Mouse (Mus musculus): Measurements from ENCODE around the gene Zfpl1.

Gene Zfpl1

GRCm38 (mm10) chr19:6101186-6101585, 16.4 kb upstream of the Zfpl1 start:
- DNase-seq (ENCODE audit: low read depth in 2 of 2, low spot score in 2 of 2): no peak

DNA sequence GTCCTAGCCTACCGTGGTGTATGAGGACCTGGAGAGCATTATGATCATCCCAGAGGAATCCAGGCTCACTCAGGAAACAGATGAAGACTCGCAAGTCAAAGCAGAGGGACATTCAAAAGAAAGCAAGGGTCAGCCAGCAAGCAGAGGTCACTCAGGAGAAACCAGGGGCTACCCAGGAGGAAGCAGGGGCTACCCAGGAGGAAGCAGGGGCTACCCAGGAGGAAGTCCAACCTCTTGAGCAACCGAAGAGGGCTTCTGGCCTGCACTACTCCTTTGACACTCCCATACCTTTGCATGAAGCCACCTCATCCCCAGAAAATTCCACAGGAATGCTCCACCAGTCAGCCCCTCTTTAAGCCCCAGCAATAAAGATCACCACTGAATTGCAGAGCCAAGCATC, 13.1 kb upstream of the Zfpl1 start:
- DNase-seq (ENCODE audit: low read depth in 2 of 2, low spot score in 2 of 2): no peak

- no peak for DNase-seq (ENCODE audit: low read depth in 2 of 2, low spot score in 2 of 2)
Observed at GRCm38 (mm10) chr19:6094119-6094518, 9.4 kb upstream of the Zfpl1 start, which contains the start of gene AC131692.1. TSS of gene AC131692.1 (plus strand) at chr19:6094419.

DNA sequence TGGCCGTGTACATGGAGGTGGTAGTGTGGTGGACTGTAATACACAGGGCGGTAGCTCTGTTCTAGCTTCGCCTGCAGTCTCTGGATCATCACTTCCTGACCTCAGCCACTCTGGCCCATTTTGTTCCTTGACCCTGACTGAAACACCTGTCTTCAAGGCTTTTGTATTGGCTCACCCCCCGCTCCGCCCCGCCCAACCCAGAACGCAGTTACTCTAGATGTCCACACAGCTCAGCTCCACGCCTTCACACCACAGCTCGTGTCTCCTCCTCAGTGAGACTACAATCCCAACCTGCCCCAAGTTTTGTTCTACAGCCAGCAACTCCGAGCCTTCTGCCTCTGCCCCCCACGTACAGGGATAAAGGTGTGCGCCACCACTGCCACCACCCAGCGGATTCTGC, 4.1 kb upstream of the Zfpl1 start:
- DNase-seq (ENCODE audit: low read depth in 2 of 2, low spot score in 2 of 2): no peak

- DNase-seq (ENCODE audit: low read depth in 2 of 2, low spot score in 2 of 2): peak in 1 of 2 experiments; percentile 40
Observed at GRCm38 (mm10) chr19:6085417-6085879, 692 bp upstream of the Zfpl1 start.

DNA sequence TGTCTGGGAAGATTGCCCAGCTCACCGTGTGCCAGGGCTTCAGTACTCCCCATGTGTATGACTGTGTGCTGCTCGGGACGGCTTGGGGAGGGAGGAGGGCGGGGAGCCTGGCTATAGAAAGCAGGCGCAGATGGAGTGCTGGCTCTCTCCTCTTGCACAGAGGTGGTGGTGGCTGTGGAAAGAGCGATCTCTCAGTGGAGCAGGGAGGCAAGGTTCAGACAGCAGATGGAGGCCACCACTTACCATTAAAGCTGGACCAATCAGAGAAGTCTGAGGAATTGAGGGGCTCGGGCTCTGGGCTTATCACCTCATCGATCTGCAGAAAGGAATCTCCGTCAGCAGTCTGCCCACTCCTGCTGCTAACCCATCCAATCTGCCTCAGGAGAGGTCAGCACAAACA, 2.6 kb downstream of the Zfpl1 start, which contains the start of gene Gm28374:
Gm28374 (minus strand) TSS at position 101 of the 400 bp plus-strand sequence.
- no peak for DNase-seq (ENCODE audit: low read depth in 2 of 2, low spot score in 2 of 2)

DNA sequence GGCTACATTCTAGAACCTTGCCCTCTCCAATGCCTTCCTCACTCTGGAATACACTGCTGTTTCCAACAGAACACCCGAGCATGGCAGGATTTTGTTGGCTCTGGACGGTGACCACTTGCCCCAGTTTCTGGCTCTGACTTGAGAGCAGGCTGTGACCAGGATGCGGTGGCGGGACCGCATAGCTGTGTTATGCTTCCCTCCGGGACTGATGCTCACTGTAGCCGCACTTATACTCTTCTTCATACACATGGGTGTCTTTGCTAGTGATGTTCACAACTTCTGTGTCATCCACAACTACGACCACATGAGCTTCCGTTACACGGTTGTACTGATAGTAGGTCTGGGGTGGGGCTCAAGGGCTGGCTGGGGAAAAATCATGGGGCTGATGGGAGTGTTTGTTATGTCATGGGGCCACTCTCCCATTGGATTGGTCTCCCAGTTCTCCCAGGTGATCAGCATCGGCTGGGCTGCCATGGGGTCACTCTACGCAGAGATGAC, 4.7 kb downstream of the Zfpl1 start, which contains the start of gene Tmem262:
Tmem262 (plus strand) TSS at position 51 of the 498 bp plus-strand sequence.
- DNase-seq (ENCODE audit: low read depth in 2 of 2, low spot score in 2 of 2): no peak

DNA sequence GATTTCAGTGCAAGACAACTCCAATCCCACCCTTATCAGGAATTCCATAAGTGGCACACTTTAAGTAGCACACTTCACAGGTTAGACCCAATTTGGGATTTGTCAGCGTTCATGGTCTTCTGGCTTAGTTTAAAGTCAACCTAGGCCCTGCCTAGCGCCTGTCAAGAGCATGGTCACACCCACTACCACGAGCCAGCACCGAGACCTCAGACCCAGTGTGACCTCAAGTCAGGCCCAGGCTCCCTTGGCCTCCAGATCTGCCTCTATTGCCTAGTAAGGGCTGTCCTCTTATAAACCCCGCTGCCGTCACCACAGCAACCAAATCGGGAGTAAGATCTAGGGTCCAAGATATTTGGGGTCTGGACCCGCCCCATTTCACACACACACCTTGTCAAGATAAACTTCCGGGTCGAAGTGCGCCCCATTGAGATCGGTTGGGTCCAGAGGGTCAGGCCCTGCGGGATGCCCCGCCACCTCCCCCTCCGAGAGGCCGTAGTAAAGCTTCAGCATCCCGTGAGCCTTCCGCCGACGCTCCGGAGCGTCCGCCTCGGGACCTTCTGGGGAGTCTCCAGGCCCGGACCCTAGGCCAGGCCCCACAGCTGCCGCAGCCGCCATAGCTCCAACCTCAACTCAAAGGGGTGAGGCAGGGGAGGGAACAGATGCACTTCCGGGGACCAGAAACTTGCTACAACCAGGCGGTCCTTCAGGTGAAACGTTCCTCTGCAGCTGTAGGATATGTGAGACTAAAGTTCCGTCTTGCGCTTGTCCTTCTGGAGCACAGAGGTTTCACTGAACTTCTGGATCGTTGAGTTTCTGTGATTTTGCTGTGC, 8.0 kb downstream of the Zfpl1 start, which contains the start of gene Vps51:
Vps51 (minus strand) TSS at position 668 of the 830 bp plus-strand sequence.
- DNase-seq (ENCODE audit: low read depth in 2 of 2, low spot score in 2 of 2): peak; percentile 78 to 85

- no peak for DNase-seq (ENCODE audit: low read depth in 2 of 2, low spot score in 2 of 2)
Observed at GRCm38 (mm10) chr19:6073889-6074288, 10.9 kb downstream of the Zfpl1 start.

GRCm38 (mm10) chr19:6071261-6071660, 13.5 kb downstream of the Zfpl1 start:
- no peak for DNase-seq (ENCODE audit: low read depth in 2 of 2, low spot score in 2 of 2)

DNA sequence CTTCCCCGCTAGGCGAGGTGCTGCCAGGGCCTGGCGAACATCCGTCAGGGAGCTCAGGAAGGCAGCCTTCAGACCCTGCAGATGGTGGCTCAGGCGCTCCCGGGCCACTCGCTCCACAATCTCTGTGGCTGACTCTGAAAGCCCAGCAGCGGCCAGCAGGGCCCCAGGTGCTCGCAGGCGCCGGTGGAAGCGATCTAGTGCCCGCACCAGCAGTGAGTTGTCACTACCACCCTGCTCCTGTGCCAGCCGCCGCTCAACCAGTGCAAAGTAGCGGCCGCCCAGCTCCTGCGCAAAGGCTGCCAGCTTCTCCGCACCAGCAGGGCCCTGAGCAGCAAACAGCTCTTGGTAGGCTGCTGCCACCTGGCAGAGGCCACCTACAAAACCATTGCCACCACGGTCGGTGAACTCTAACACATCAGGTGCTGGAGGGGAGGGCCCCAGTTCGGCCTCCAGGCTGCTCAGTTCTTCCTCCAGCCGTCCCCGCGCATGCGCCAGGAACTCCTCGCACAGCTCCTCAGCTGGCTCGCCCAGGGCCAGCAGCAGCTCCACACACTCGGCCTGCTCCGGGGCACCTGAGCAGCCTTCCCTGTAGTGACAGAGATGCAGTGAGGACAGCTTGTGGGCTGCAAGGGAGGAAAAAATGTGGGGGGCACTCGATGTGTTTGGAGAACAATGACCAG, 14.0 kb downstream of the Zfpl1 start:
- no peak for DNase-seq (ENCODE audit: low read depth in 2 of 2, low spot score in 2 of 2)

GRCm38 (mm10) chr19:6069851-6070250, 14.9 kb downstream of the Zfpl1 start:
- no peak for DNase-seq (ENCODE audit: low read depth in 2 of 2, low spot score in 2 of 2)

DNA sequence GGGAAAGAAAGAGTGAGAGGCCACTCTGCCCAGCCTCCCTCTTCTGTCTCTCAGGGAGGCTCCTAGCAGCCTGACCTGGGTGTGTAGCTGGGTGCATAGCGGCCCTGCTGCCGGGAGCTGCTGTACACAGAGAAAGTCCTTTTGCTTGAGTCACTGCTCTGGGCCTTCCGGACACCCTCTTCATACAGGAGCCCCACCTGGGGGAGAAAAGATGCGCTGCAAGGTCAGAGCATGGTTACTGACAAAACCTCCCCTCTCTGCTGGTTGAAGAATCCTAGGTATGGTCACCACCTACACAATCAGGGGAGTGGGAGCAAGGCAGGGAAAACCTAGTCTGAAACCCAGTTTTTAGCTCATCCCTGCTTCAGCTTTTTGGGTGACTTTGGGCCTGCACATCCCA, 15.8 kb downstream of the Zfpl1 start:
- DNase-seq (ENCODE audit: low read depth in 2 of 2, low spot score in 2 of 2): peak in 1 of 2 experiments; percentile 19

DNA sequence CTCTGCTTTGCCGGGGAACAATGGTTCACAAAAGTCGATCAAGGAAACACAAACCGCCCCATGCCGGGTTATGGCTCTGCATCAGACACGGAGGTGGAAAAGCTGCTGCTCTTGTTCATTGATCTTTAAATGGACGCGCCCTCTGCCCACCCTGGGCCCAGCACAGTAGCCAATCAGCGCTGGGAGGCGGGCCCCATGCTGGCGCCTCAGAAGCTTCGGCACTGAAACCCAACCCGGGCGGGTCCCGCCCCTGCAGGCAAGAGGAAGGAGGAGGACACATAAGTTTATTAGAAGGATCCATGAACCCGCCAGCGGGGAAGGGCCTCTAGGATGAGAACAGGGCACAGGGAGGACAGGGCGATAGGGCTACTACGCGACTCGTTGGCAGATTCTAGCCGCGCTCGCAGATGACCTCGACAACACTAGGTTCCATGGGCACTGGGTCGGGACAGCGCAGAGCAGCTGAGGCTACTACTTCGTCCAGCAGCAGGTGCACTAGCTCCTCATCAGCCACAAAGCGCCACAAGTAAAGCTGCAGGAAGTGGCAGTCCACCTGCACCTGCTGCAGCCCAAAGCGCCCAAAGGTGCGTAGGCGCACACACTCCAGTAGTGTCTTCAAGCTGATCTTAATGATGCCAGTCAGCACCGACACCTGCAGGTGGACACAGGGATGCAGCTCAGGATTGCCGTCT, 16.9 kb downstream of the Zfpl1 start, which contains the start of gene Tm7sf2:
Tm7sf2 (minus strand) TSS at position 650 of the 692 bp plus-strand sequence.
- peak; percentile 84 to 85 for DNase-seq (ENCODE audit: low read depth in 2 of 2, low spot score in 2 of 2)

GRCm38 (mm10) chr19:6067011-6067723, 17.6 kb downstream of the Zfpl1 start:
- peak; percentile 79 to 89 for DNase-seq (ENCODE audit: low read depth in 2 of 2, low spot score in 2 of 2)

DNA sequence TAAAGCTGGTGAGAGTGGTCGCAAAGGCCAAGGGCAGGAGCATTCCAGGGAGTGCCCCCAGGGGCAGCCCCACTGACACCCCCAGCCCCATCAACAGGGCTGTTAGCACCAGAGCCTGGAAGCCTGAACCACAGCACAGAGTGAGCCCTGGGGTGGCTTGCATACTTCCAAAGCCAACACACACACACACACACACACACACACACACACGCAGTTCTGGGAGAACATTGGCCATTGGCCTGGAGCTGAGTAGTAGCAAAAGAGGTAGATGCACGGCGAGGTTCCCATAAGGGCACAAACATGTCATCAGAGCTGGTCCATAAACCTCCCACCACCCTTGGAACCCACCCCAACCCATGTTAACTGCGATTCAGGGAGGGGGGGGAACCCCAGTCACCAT, 18.2 kb downstream of the Zfpl1 start:
- DNase-seq (ENCODE audit: low read depth in 2 of 2, low spot score in 2 of 2): no peak

GRCm38 (mm10) chr19:6063081-6063480, 21.7 kb downstream of the Zfpl1 start:
- DNase-seq (ENCODE audit: low read depth in 2 of 2, low spot score in 2 of 2): no peak

GRCm38 (mm10) chr19:6062418-6062817, 22.3 kb downstream of the Zfpl1 start:
- no peak for DNase-seq (ENCODE audit: low read depth in 2 of 2, low spot score in 2 of 2)

GRCm38 (mm10) chr19:6061641-6062302, 23.0 kb downstream of the Zfpl1 start:
- DNase-seq (ENCODE audit: low read depth in 2 of 2, low spot score in 2 of 2): peak; percentile 35 to 36

DNA sequence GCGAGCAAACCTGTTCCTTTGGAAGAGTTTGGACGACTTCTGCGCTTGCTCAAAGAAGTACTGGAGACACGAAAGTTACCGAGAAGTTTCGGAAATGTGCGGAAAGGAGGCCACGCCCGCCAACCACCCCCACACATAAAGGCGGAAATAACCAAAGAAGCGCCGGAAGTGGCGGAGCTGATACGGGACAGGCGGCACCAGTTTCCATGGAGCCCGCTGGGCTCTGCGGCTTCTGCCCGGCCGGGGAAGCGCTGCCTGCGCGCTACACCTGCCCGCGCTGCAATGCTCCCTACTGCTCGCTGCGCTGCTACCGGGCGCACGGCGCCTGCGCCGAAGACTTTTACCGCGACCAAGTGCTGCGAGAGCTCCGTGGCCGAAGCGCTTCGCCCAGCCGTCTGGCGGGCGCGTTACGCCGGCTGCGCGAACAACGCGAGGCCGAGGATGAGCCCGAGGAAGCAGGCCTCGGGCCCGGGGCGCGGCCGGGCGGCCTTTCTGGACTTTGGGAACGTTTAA, 23.7 kb downstream of the Zfpl1 start, which contains the start of gene Znhit2:
Znhit2 (plus strand) TSS at position 172 of the 513 bp plus-strand sequence.
- DNase-seq (ENCODE audit: low read depth in 2 of 2, low spot score in 2 of 2): peak; percentile 92 to 95

All from CD8-positive naive resting alpha-beta T cell, adult 2 months (primary cell).